Mouse (Mus musculus) granulocyte monocyte progenitor cell, adult 5-6 weeks (primary cell): ENCODE results near the gene Bicdl1. TPM values are rescaled to one million over a fixed set of nuclear protein-coding genes. Genes with fewer than 3 reads are reported as not detected.

Source experiments
- ATAC-seq: replicated peaks from 2 replicates; pipeline ENCODE4 v1.8.0; 2016; ENCODE audit warnings: mild to moderate bottlenecking, moderate TSS enrichment, inconsistent platforms; ENCODE audit not compliant: poor library complexity, severe bottlenecking
- total RNA-seq, 2 experiments: library from RNA; stranded (forward) in 1 of 2; stranded (reverse) in 1 of 2; fragments of 200-712, 200-1000 nt in 1 of 2; fragments of >200 nt in 1 of 2; fragmentation: Nextera tagmentation in 1 of 2; gene quantifications; 2 replicates each; pipeline ENCODE4 v1.2.3; 2014 to 2017

The Bicdl1 gene
- total RNA-seq, 2 experiments from 2014 or later = 2.3 TPM; not detected in 1

DNA sequence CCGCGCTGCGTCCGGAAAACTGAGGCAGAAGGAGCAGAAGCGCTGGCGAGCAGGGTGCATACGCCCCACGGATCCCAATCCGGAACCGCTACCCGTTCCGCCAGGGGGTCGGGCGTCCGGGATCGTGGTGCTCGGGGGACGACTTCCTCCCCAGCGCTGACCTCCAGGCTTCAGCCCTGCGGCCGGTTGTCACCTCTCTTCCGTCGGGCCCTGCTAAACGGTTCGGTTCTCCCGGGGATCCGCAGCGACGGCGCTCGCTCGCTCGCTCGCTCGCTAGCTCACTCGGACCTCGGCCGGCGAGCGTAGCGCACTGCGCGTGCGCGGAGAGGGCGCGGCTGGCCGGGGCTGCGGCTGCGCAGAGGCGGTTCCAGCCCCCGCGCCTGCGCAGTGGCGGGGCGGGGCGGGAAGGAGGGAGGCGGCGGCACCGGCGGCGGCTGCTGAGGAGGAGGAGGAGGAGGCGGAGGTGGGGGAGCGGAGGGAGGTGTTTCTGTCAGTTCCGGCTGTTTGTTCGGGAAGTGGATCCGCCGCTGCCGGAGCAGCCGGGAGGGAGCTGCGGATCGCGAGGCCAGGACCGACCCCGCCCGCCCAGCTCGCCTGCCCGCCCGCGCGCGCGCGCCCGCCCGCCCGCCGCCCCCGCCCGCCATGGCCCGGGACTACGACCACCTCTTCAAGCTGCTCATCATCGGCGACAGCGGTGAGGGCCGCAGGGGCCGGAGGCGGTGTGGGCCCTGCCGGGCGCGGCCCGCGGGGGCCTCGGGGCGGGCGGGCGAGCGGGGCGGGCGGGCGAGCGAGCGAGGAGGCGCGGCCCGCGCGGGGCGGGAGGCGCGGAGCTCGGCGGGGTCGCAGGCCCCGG lies 99.7 kb downstream of the Bicdl1 start, which contains the start of gene Rab35:
TSS of gene Rab35 (plus strand) at position 404 of the 853 bp plus-strand sequence.
- peak; percentile 71 for ATAC-seq

GRCm38 (mm10) chr5:115630291-115630690 lies 101.1 kb downstream of the Bicdl1 start:
- no peak for ATAC-seq

GRCm38 (mm10) chr5:115629672-115630071 lies 101.7 kb downstream of the Bicdl1 start:
- no peak for ATAC-seq

DNA sequence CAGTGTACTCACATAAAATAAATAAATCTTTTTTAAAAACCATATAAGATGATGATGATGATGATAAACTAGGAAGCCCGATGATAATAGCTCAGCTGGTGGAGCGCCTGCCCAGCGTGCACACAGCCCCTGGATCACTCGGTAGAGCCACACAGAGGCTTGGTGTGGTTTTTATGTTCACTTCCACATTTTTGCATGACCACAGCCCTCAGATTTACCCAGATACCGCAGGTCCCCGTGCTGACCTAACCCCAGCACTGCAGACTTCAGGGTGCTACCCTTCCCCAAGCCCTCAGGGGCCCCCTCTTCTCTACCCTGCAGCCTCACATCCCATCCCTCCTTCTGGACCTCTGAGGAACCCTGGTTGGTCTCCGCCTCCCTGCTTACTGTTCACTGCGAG lies 103.3 kb downstream of the Bicdl1 start:
- peak; percentile 65 for ATAC-seq

- ATAC-seq = no peak
Observed at GRCm38 (mm10) chr5:115626237-115626886, 105.1 kb downstream of the Bicdl1 start.

GRCm38 (mm10) chr5:115623694-115624440 lies 107.6 kb downstream of the Bicdl1 start:
- ATAC-seq = peak; percentile 61

GRCm38 (mm10) chr5:115622686-115623085 lies 108.7 kb downstream of the Bicdl1 start:
- ATAC-seq = no peak

DNA sequence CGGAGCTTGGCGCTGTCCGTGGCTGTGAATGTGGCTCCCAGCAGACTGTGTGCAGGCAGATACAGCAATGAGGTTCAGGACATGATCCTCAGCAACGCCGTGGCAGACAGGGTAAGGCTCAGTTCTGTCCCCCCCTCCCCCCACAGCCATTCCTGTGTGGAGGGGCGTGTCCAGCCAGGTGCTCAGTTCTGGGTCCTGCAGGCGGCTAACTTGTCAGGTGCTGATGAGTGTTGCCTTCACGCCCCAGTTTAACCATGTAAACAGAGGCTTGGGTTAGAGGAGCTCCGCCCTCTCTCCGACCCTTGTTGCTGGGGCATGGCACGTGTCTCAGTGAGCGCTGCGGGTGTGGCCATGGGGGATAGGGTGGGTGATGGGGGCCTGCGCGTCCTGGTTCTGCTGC lies 111.7 kb downstream of the Bicdl1 start:
- no peak for ATAC-seq

- peak; percentile 62 for ATAC-seq
Observed at GRCm38 (mm10) chr5:115614948-115615347, 116.5 kb downstream of the Bicdl1 start.

- no peak for ATAC-seq
Observed at GRCm38 (mm10) chr5:115613332-115613731, 118.1 kb downstream of the Bicdl1 start.

- no peak for ATAC-seq
Observed at GRCm38 (mm10) chr5:115611566-115611965, 119.9 kb downstream of the Bicdl1 start.

DNA sequence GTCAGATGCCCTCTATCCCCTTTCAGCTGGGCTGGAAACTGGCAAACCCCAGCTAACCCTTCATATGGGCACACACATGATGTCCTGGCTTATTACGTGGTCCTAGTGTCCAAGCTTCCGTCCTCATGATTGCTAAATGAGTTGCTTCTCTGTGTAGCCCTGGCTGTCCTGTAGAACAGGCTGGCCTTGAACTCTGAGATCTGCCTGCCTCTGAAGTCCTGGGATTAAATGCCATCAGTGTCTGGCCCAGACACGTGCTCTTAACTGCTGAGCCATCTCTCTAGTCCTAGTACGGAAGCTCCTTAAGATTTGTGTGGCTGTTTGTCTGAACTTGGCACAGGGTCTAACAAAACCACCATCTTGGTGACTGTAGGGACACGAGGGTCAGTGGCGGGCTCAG lies 127.9 kb downstream of the Bicdl1 start:
- no peak for ATAC-seq

Other genes with a start within 250 kb of the Bicdl1 start
- gene Sirt4, start 246.9 kb downstream of the Bicdl1 start, total RNA-seq (2014; fragmentation: Nextera tagmentation) = 9.2 and 23.1 TPM in 2 replicates
- gene Sirt4, start 246.9 kb downstream of the Bicdl1 start, total RNA-seq (2017) = 2.9 and 7.1 TPM in 2 replicates
- 56.2 and 57.1 TPM in 2 replicates for gene Pxn, start 224.9 kb downstream of the Bicdl1 start, total RNA-seq (2014; fragmentation: Nextera tagmentation)
- 110 and 111 TPM in 2 replicates for gene Pxn, start 224.9 kb downstream of the Bicdl1 start, total RNA-seq (2017)
- 2,324 and 2,796 TPM in 2 replicates for gene Rplp0, start 172.2 kb downstream of the Bicdl1 start, total RNA-seq (2014; fragmentation: Nextera tagmentation)
- gene Rplp0, start 172.2 kb downstream of the Bicdl1 start, total RNA-seq (2017) = 1,887 and 2,078 TPM in 2 replicates
- gene Gcn1l1, start 166.4 kb downstream of the Bicdl1 start, total RNA-seq (2014; fragmentation: Nextera tagmentation) = 26.9 and 43.5 TPM in 2 replicates
- 33.4 and 37.4 TPM in 2 replicates for gene Gcn1l1, start 166.4 kb downstream of the Bicdl1 start, total RNA-seq (2017)
- gene Rab35, start 99.7 kb downstream of the Bicdl1 start, total RNA-seq (2014; fragmentation: Nextera tagmentation) = 30.5 and 41.8 TPM in 2 replicates
- gene Rab35, start 99.7 kb downstream of the Bicdl1 start, total RNA-seq (2017) = 22.7 and 23.9 TPM in 2 replicates
- 31.8 and 36.3 TPM in 2 replicates for gene Cit, start 113.7 kb upstream of the Bicdl1 start, total RNA-seq (2014; fragmentation: Nextera tagmentation)
- 26.5 and 32.9 TPM in 2 replicates for gene Cit, start 113.7 kb upstream of the Bicdl1 start, total RNA-seq (2017)